Mouse (Mus musculus): Measurements from ENCODE around the gene Elof1. TPM values are rescaled to one million over a fixed set of nuclear protein-coding genes. Genes with fewer than 3 reads are reported as not detected.

Elof1 gene
- total RNA-seq, 2 experiments from 2014 or later = 73.7 to 78.1 TPM

DNA sequence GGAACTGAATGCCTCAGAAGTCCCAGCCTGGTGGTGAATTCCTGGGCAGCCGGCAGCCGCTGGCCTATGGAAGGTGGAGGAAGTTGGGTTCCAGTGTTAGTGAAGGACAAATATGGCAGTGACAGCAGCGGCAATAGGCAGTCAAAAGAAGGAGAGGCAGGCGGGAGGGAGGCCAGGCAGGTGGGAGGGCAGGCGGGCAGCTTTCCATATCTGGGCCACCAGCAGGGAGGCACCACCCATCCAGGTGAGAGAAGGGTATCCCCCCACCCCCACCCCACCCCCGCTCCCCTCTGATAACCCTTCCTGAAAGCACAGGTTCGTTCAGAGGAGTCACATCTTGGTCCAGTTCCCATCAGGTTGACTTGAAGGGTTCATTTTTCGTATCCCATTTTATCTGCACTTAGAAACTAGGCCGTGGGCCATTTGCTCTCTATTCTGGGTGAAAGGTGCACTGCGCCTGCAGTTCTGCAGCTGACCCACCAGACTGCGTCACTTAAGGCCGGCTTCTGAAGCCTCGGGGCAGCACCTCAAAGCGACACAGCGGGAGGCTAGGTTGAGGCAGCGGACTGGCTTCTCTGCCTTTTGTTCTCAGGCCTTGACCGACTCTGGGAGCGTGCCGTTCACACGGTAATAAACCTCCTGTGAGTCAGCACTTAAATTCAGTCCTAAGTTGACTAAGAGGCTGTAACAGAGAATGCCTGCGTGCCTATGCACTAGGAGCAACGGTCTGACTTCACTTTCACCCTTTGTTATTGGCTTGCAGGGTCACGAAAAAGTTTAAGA, 20.0 kb upstream of the Elof1 start:
- peak; percentile 66 to 73 for DNase-seq

- DNase-seq = no peak
These were observed 18.8 kb upstream of the Elof1 start, which contains the start of gene Acp5 for GRCm38 (mm10) chr9:22135644-22136390. Gene Acp5, minus strand, starts transcription at chr9:22135711.

GRCm38 (mm10) chr9:22134988-22135643, 18.1 kb upstream of the Elof1 start:
- DNase-seq = peak in 1 of 2 experiments; percentile 58

GRCm38 (mm10) chr9:22134246-22134890, 17.4 kb upstream of the Elof1 start:
- no peak for DNase-seq

- no peak for DNase-seq
These were observed 15.2 kb upstream of the Elof1 start for GRCm38 (mm10) chr9:22132220-22132619.

DNA sequence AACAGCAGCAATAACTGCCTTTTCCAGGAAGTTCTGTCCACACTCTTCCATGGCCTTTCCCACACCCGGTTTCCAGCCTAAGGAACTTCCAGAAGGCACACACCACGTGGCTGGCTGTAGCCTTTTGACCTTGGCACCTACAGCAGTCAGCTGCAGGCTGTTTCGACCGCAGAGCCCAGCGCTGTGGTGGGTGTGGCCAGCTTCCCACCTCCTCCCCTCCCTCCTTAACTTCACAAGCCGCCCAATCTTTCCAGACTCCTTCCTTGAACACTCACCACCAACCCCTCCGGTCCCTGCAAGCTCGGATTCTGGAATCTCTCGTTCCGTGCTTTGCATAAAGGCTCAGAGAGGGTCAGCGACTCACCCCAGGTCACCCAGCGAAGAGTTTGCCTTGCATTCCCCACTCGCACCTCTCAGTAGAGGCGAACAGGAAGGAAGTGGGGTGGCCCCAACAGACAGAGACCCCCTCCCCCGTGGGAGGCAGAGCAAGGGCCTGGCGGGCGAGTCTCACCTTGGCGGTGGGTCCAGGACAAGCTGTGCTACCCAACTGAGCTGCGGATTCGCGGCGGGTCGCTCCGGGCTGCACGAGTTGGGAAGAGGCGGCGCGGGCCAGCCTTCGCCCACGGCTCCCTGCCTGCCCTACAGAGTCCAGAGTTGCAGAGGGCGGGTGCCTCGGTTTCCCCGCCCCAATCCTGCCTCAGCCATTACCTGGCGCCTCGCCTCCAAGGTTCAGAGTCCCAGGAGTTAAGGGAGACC, 14.4 kb upstream of the Elof1 start:
- DNase-seq = peak; percentile 59 to 67

DNA sequence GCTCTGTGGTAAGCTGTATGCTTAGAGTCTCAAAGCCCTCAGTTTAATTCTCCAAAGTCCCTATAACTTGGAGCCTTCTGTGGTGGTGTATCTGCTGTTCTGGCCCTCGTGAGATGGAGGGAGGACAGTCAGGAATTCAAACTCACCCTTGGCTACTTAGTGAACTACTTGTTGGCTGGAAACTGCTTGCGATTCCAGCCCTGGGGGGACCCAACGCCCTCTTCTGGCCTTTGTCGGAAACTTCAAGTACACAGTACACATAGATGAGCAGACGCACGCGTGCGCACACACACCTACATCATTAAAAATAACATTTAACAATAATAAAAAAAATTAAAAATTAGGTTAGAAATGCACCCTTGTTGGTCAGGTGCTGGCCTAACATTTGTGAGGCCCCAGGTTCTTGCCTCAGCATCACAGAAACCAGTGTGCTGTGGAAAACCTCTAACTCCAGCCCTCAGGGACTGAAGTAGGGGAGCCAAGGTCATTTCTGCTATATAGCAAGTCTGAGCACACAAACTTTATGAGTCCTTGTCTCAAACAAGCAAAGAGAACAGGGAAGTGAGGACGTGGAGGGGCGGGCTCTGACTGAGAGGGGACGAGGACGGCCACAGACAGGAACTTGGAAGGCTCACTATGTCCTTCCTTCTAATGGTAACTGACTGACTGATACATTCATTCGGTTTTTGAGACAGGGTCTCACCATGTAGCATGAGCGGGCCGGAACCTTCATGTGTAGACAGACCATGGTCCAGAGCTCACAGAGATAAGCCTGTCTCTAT, 8.5 kb upstream of the Elof1 start:
- DNase-seq = no peak

DNA sequence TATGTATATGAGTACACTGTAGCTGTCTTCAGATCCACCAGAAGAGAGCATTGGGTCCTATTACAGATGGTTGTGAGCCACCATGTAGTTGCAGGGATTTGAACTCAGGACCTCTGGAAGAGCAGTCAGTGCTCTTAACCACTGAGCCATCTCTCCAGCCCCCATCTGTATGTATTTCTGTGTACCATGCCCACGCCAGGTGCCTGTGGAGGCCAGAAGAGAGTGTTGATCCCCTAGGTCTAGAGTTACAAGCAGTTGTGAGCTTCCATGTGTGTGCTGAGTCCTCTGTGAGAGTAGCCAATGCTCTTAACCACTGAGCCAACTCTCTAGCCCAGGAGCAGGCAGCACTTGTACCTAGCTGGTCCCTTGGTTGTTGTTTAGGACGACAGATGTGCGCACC, 7.2 kb upstream of the Elof1 start:
- no peak for DNase-seq

- no peak for DNase-seq
These were observed 6.2 kb upstream of the Elof1 start for GRCm38 (mm10) chr9:22123069-22123609.

GRCm38 (mm10) chr9:22122005-22122404, 5.0 kb upstream of the Elof1 start:
- DNase-seq = no peak

GRCm38 (mm10) chr9:22121545-22121944, 4.6 kb upstream of the Elof1 start:
- no peak for DNase-seq

DNA sequence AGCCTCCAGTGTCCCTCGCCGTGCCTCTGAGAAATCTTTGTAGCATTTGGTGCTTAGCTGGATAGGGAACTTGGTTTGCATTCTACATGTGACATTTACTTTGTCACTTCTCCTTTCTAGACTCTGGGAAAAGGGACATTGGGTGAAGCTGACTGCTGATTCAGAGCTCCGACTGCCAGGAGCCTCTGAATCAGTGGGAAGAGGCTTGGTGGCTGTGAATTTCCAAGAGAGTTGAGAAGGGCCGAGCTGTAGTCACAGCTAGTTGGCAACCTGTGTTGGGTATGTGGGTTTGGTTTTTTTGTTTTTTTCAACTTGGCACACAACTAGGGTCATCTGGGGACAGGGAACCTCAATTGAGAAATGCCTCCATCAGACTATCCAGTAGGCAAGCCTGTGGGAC, 2.6 kb upstream of the Elof1 start:
- DNase-seq = peak; percentile 42 to 62

GRCm38 (mm10) chr9:22117754-22118456, 933 bp upstream of the Elof1 start:
- DNase-seq = peak; percentile 45 to 67

- no peak for DNase-seq
These were observed 886 bp downstream of the Elof1 start for GRCm38 (mm10) chr9:22116086-22116485.

GRCm38 (mm10) chr9:22115635-22116034, 1.3 kb downstream of the Elof1 start:
- DNase-seq = no peak

GRCm38 (mm10) chr9:22108194-22108593, 8.8 kb downstream of the Elof1 start:
- DNase-seq = no peak

- DNase-seq = no peak
These were observed 17.1 kb downstream of the Elof1 start for GRCm38 (mm10) chr9:22099922-22100321.

DNA sequence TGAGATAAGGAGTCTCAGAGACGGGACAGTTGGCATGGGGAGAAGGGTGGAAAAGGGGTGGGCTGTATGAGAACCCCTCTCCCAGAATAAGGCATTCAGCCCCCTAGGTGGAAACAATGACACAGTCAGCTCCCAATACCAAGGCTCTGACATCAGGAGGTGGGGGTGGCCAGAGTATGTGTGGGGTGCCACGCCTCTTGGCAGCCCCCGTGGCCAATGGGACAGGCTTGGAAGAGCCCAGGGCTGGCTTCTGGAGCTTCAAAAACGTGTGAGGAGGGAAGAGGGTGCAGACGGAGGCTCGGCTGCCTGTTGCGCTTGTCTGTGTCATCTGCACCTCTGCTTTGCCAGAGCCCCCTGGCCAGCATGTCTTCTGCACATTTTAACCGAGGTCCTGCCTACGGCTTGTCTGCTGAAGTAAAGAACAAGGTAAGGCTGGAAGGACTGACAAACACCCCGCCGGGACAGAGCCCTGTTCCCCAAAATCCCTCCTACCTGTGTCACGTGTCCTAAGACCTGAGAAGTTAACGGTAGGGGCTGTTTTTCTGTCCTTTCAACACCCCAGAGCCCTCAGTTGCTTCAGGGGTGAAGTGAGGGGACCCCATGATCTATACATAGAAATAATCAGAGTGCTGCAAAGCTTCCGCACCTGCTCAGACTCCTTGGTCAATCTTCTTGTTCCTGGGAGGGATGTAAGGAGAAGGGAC, 17.8 kb downstream of the Elof1 start, which contains the start of gene Cnn1:
Gene Cnn1, plus strand, starts transcription at position 224 of the 704 bp plus-strand sequence.
- DNase-seq = peak; percentile 26 to 29

GRCm38 (mm10) chr9:22095854-22096307, 21.1 kb downstream of the Elof1 start:
- peak; percentile 94 for DNase-seq
